Mouse (Mus musculus) testis, adult 2 months (tissue): Measurements from ENCODE around the gene Ppp1r3c.

Source experiments
- CTCF ChIP-seq: fragments of 200-500 bp; IDR thresholded peaks from 2 replicates; pipeline ENCODE4 v1.5.1; 2012; ENCODE audit warnings: low read depth, mild to moderate bottlenecking, inconsistent platforms, low read length, moderate library complexity; ENCODE audit not compliant: control insufficient read depth, insufficient read depth, insufficient replicate concordance
- POLR2A ChIP-seq: fragments of 200-500 bp; IDR thresholded peaks from 2 replicates; pipeline ENCODE4 v1.6.1; 2012; ENCODE audit warnings: low read depth, mild to moderate bottlenecking, inconsistent platforms, low read length, moderate library complexity; ENCODE audit not compliant: control insufficient read depth

GRCm38 (mm10) chr19:36773716-36774459 is 37.4 kb upstream of the Ppp1r3c start:
- TF ChIP-seq POLR2A (no peak), CTCF (no peak)
